Mouse (Mus musculus): ENCODE results near the gene Ifi204. TPM values are rescaled to one million over a fixed set of nuclear protein-coding genes. Genes with fewer than 3 reads are reported as not detected.
"Not testable (repeated sequence)": the region's sequence is repeated elsewhere in the genome, so short reads cannot be mapped to it uniquely, and the experiment has no call there.

Gene Ifi204
- polyA plus RNA-seq (2014; fragmentation: Nextera tagmentation; extraction: Ambion mirVana) = 0.56 and 0.88 TPM in 2 replicates

DNA sequence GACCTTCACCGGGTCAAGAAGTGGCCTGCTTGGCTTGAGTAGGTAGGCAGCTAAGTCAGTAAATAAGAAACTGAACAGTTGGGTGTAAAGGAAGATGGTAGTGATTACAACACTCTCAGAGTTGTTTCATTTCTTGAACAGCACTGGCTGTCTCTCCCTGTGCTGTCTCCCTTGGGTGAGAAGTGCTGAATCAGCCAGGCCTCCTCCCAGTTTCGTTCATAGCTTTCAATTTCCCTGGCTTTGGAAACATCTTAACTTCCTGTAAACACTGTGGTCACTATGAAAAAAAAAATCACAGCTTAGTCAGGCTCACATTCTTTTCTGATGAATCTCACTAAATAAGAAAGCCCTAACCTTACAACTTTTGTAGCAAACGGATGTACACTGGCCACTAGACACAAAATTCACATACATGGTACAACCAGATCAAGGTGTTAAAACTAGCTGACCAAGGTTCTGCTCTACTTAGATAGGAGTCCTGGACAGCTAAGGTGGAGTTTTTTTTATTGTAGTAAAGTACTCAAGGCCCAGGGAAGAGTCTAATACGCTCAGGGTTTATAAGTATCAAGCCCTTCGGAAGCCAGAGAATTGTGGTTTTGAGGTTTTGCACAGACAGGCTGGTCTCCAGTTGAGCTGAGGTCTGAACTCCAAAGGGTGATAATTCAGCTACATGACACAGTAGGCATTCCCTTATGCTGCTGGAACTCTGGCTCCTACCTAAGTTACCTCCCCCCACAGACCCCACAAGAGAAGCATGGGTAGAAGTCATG lies at the start of gene Ifi204:
Gene Ifi204 (minus strand): TSS at position 96 of the 770 bp plus-strand sequence.
- ATAC-seq (ENCODE audit: insufficient read depth, low FRiP score, low TSS enrichment); H3K9ac ChIP-seq (ENCODE audit: low read length); H3K27me3 ChIP-seq (ENCODE audit: control insufficient read depth, insufficient read depth, low read length); H3K4me2 ChIP-seq (ENCODE audit: low read depth); H3K4me1 ChIP-seq (ENCODE audit: control insufficient read depth, insufficient read depth, low read length); H3K36me3 ChIP-seq (ENCODE audit: control insufficient read depth, insufficient read depth, low read length); H3K9me3 ChIP-seq (ENCODE audit: control insufficient read depth, low read length); H3K4me3 ChIP-seq (ENCODE audit: low read depth, low read length); H3K27ac ChIP-seq (ENCODE audit: low read depth, low read length); DNase-seq (ENCODE audit: low spot score): not testable (repeated sequence)
- WGBS = 83% methylated on average over 5 of the region's 5 CpGs

DNA sequence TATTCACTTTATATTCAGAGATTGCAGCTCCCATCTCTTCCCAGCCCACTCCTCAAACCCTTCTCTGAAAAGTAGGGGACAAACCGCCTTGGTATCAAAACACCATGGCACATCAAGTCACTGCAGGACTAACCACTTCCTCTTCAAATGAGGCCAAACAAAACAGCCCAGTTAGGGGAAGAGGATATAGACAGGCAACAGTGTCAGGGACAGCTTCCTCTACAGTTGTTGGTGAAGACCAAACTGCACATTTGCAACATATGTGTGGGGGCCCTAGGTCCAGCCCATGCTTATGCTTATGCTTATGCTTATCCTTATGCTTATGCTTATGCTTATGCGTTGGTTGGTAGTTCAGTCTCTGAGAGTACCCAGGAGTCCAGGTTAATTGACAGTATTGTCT lies 42.6 kb upstream of the Ifi204 start:
- H3K9ac ChIP-seq (ENCODE audit: low read length); H3K9me3 ChIP-seq (ENCODE audit: control insufficient read depth, low read length); H3K27ac ChIP-seq (ENCODE audit: low read depth, low read length); ATAC-seq (ENCODE audit: insufficient read depth, low FRiP score, low TSS enrichment); H3K4me3 ChIP-seq (ENCODE audit: low read depth, low read length); DNase-seq (ENCODE audit: low spot score); H3K36me3 ChIP-seq (ENCODE audit: control insufficient read depth, insufficient read depth, low read length); H3K27me3 ChIP-seq (ENCODE audit: control insufficient read depth, insufficient read depth, low read length); H3K4me2 ChIP-seq (ENCODE audit: low read depth); H3K4me1 ChIP-seq (ENCODE audit: control insufficient read depth, insufficient read depth, low read length): not testable (repeated sequence)
- 74% methylated on average over 2 of the region's 2 CpGs for WGBS

DNA sequence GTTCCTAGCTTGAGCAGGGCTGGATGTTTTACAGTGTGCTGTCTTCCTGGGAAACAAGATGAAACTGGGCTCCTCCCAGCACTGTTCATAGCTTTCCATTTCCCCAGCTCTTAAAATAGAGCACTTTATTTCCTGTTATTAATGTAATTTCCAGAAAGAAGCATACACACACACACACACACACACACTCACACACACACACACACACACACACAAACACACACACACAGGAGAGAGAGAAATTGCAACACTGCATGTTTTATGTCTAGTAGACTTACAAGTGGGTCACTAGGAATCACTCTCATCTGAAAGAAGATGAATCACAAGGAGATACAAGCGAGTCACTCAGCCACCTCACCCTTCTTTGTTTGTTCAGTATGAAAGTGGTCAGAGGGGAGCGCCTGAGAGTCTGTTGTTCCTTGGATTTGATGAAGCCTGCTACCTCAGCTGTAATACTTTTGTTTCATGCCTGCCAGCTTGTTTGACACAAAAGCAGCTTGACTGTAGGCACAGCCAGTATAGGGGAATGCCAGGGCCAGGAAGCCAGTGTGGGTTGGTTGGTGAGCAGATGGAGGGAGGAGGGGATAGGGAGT lies 36.0 kb upstream of the Ifi204 start:
- DNase-seq (ENCODE audit: low spot score); H3K9me3 ChIP-seq (ENCODE audit: control insufficient read depth, low read length); H3K36me3 ChIP-seq (ENCODE audit: control insufficient read depth, insufficient read depth, low read length); H3K4me3 ChIP-seq (ENCODE audit: low read depth, low read length); H3K4me2 ChIP-seq (ENCODE audit: low read depth); H3K9ac ChIP-seq (ENCODE audit: low read length); ATAC-seq (ENCODE audit: insufficient read depth, low FRiP score, low TSS enrichment); H3K4me1 ChIP-seq (ENCODE audit: control insufficient read depth, insufficient read depth, low read length); H3K27me3 ChIP-seq (ENCODE audit: control insufficient read depth, insufficient read depth, low read length); H3K27ac ChIP-seq (ENCODE audit: low read depth, low read length): not testable (repeated sequence)
- WGBS = 76% methylated on average over 2 of the region's 2 CpGs

DNA sequence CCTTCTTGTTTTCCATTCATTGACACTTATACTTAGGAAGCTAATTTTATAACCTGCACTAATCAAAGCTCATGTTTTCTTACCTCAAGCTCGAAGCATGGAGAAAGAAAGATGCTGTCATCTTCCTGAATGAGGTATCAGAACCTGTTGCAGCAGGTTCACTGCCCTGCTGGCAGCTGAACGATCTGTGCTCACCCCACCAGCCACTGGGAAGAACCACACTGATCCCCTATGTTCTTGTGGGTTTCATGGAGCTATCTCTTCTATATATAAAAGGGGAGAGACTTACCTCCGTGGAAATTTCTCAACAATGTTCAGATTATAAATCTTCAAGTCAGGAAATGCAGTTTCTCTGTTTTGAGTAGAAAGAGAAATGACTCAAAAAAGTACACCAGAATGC lies 35.5 kb upstream of the Ifi204 start:
- H3K36me3 ChIP-seq (ENCODE audit: control insufficient read depth, insufficient read depth, low read length); H3K4me3 ChIP-seq (ENCODE audit: low read depth, low read length); DNase-seq (ENCODE audit: low spot score); H3K4me2 ChIP-seq (ENCODE audit: low read depth); H3K9me3 ChIP-seq (ENCODE audit: control insufficient read depth, low read length); H3K27me3 ChIP-seq (ENCODE audit: control insufficient read depth, insufficient read depth, low read length); ATAC-seq (ENCODE audit: insufficient read depth, low FRiP score, low TSS enrichment); H3K9ac ChIP-seq (ENCODE audit: low read length); H3K4me1 ChIP-seq (ENCODE audit: control insufficient read depth, insufficient read depth, low read length); H3K27ac ChIP-seq (ENCODE audit: low read depth, low read length): not testable (repeated sequence)
- 81% methylated on average over 3 of the region's 3 CpGs for whole genome bisulfite sequencing

DNA sequence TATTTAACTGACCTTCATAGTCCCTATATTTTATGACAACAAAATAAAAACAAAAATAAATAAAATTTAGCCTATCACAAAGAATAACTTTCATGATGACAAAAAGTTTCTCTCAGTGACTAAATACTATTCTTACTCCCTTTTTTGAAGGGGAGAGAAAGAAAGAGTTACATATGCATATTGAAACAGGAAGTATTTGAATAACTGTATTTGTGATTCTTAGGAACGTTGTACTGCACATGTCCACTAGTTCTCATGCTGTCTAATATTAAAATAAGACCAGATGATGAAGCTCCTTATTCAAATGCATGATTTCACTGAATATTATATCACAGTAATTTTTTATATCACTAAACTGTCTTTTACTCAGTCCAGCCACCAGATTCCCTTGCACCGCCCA lies 35.0 kb upstream of the Ifi204 start:
- not testable (repeated sequence) for H3K27ac ChIP-seq (ENCODE audit: low read depth, low read length); H3K4me3 ChIP-seq (ENCODE audit: low read depth, low read length); DNase-seq (ENCODE audit: low spot score); H3K36me3 ChIP-seq (ENCODE audit: control insufficient read depth, insufficient read depth, low read length); H3K4me1 ChIP-seq (ENCODE audit: control insufficient read depth, insufficient read depth, low read length); H3K4me2 ChIP-seq (ENCODE audit: low read depth); ATAC-seq (ENCODE audit: insufficient read depth, low FRiP score, low TSS enrichment); H3K9ac ChIP-seq (ENCODE audit: low read length); H3K27me3 ChIP-seq (ENCODE audit: control insufficient read depth, insufficient read depth, low read length); H3K9me3 ChIP-seq (ENCODE audit: control insufficient read depth, low read length)
- WGBS = 85% methylated on average over 2 of the region's 2 CpGs

DNA sequence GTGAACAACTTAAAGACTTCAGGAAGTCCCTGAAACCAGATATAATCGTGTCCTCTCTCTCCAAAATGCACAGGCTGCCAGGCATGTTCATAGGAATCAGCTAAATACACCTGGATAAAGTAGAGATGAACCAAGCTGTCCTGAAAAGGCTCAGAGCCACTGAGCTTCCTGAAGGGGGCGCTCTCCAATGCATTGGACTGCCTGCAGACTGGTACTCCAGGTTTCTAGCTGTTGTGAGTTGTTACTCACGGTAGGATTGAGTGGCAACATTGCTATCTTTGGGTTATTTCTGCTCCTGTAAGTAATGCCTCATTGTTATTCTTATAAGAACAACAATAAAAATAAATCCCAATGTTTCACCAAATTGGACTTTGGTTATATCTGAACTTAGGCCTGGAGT lies 6.7 kb upstream of the Ifi204 start:
- not testable (repeated sequence) for DNase-seq (ENCODE audit: low spot score); H3K27ac ChIP-seq (ENCODE audit: low read depth, low read length); ATAC-seq (ENCODE audit: insufficient read depth, low FRiP score, low TSS enrichment); H3K9ac ChIP-seq (ENCODE audit: low read length); H3K4me1 ChIP-seq (ENCODE audit: control insufficient read depth, insufficient read depth, low read length); H3K4me2 ChIP-seq (ENCODE audit: low read depth); H3K9me3 ChIP-seq (ENCODE audit: control insufficient read depth, low read length); H3K27me3 ChIP-seq (ENCODE audit: control insufficient read depth, insufficient read depth, low read length); H3K4me3 ChIP-seq (ENCODE audit: low read depth, low read length); H3K36me3 ChIP-seq (ENCODE audit: control insufficient read depth, insufficient read depth, low read length)
- 64% methylated on average over 2 of the region's 3 CpGs for WGBS

DNA sequence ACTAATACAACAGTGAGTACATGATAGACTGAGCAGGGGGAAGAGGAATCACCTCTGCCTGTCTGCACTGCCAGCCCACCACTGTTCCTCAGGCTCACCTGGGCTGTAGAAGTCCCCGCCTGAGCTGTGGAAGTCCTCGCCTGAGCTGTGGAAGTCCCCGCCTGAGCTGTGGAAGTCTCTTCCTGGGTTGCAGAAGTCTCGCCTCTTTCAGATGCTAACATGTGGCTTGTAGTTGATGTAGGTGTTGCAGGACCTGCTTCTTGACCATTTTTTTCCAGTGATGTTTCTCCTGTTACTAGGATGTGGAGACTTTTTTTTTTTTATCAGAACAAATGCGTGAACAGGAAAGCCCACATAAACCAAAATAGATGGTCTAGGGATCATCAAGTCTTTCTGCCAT lies 6.7 kb downstream of the Ifi204 start:
- H3K4me2 ChIP-seq (ENCODE audit: low read depth); H3K27me3 ChIP-seq (ENCODE audit: control insufficient read depth, insufficient read depth, low read length); H3K4me1 ChIP-seq (ENCODE audit: control insufficient read depth, insufficient read depth, low read length); DNase-seq (ENCODE audit: low spot score); H3K4me3 ChIP-seq (ENCODE audit: low read depth, low read length); H3K9me3 ChIP-seq (ENCODE audit: control insufficient read depth, low read length); H3K9ac ChIP-seq (ENCODE audit: low read length); ATAC-seq (ENCODE audit: insufficient read depth, low FRiP score, low TSS enrichment); H3K27ac ChIP-seq (ENCODE audit: low read depth, low read length); H3K36me3 ChIP-seq (ENCODE audit: control insufficient read depth, insufficient read depth, low read length): not testable (repeated sequence)
- WGBS = 91% methylated on average over 5 of the region's 5 CpGs

DNA sequence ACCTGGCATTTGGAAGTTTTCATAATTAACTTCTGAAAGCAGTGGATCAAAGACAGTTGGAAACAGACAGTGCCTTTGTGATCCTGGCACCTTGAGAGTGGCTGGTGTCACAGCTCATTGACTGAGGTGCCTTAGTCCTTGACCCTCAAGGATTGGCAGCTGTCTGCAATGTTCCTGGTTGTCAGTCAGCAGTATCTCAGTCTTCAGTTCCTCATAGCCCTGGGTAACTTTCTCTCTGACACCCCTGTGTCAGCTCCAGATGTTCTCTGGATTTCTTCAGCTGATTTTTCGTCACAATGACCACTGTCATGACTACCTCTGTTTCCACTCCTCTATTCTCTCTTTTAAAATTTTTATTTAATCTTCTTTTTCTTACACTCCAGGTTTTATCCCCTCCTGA lies 24.5 kb downstream of the Ifi204 start:
- Histone ChIP-seq H3K27ac (ENCODE audit: low read depth, low read length) (no peak overlapping the region), H3K4me3 (ENCODE audit: low read depth, low read length) (no peak overlapping the region), H3K4me1 (ENCODE audit: control insufficient read depth, insufficient read depth, low read length) (no peaks in the 10 kb centered on the region), H3K9me3 (ENCODE audit: control insufficient read depth, low read length) (no peaks in the 10 kb centered on the region), H3K36me3 (ENCODE audit: control insufficient read depth, insufficient read depth, low read length) (no peaks in the 10 kb centered on the region), H3K9ac (ENCODE audit: low read length) (no peak overlapping the region), H3K27me3 (ENCODE audit: control insufficient read depth, insufficient read depth, low read length) (no peaks in the 10 kb centered on the region), H3K4me2 (ENCODE audit: low read depth) (no peak overlapping the region)
- WGBS = 73% methylated on average over 1 of the region's 1 CpGs
- ATAC-seq (ENCODE audit: insufficient read depth, low FRiP score, low TSS enrichment) = no peak
- no peak for DNase-seq (ENCODE audit: low spot score)

DNA sequence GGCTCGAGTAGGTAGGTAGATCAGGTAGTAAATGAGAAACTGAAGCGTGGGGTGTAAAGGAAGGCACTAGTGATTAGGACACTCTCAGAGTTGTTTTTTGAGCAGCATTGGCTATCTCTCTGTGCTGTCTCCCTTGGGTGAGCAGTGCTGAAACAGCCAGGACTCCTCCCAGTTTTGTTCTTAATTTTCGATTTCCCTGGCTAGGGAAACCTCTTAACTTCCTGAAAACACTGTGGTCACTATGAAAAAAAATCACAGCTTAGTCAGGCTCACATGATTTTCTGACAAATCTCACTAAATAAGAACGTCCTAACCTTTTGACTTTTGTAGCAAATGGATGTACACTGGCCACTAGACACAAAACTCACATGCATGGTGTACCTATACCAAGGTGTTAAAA lies 25.1 kb downstream of the Ifi204 start, which contains the start of gene Ifi207:
Gene Ifi207 (minus strand): TSS at position 92 of the 400 bp plus-strand sequence.
- 87% methylated on average over 4 of the region's 4 CpGs for WGBS
- Histone ChIP-seq H3K4me2 (ENCODE audit: low read depth) (no peak within 1 kb of the TSS), H3K9me3 (ENCODE audit: control insufficient read depth, low read length) (no peaks in the 10 kb centered on the region), H3K36me3 (ENCODE audit: control insufficient read depth, insufficient read depth, low read length) (no peaks in the 10 kb centered on the region), H3K4me1 (ENCODE audit: control insufficient read depth, insufficient read depth, low read length) (no peaks in the 10 kb centered on the region), H3K27me3 (ENCODE audit: control insufficient read depth, insufficient read depth, low read length) (no peaks in the 10 kb centered on the region), H3K27ac (ENCODE audit: low read depth, low read length) (no peak within 1 kb of the TSS), H3K4me3 (ENCODE audit: low read depth, low read length) (no peak within 1 kb of the TSS), H3K9ac (ENCODE audit: low read length) (no peak within 1 kb of the TSS)
- no peak for DNase-seq (ENCODE audit: low spot score)
- ATAC-seq (ENCODE audit: insufficient read depth, low FRiP score, low TSS enrichment) = no peak
